Mouse (Mus musculus): ENCODE data around the gene Vmo1. TPM values are rescaled to one million over a fixed set of nuclear protein-coding genes. Genes with fewer than 3 reads are reported as not detected.
"Not testable (repeated sequence)": the region's sequence is repeated elsewhere in the genome, so short reads cannot be mapped to it uniquely, and the experiment has no call there.

The Vmo1 gene
- polyA plus RNA-seq, 1 experiment from 2014 or later = 0.68 TPM

DNA sequence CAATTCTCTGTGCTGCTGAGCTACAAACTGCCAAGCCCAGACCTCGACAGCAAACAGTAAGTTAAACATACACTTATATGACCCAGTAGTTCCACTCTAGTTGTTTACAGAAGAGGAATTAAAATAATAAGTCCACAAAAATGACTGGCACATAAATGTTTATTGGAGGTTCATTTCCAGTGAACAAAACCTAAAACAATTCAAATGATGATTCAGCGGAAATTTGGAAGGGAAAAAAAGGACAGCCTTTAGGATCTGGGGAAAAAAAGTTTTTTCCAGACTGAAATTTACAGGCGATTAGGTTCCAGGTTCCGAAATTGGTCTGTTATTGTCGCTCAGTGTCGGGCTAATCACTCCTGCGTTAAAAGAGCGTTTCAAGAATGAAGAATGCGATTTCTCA lies 25.0 kb upstream of the Vmo1 start:
- H3K4me1 ChIP-seq (ENCODE audit: insufficient read depth, low read depth, low read length) = peaks cover 3% of the 10 kb centered on the region; the same call in 1 of the 2 replicates
- 0 out of 2 replicates have a peak overlapping the region, but pooled peaks have one; percentile 58 for H3K9ac ChIP-seq (replicated peaks; ENCODE audit: low read depth)
- TF ChIP-seq EP300 (IDR thresholded peaks at IDR 0.05) (no peak), CTCF (IDR thresholded peaks at IDR 0.05) (no peak)
- no peaks in the 10 kb centered on the region for H3K9me3 ChIP-seq (ENCODE audit: low read length)
- H3K4me2 ChIP-seq (replicated peaks; ENCODE audit: low read depth, low read length) = peak overlapping the region; percentile 77
- H3K27ac ChIP-seq (ENCODE audit: low read length) = peak overlapping the region; percentile 87; the same call in 1 of the 2 replicates
- H3K4me3 ChIP-seq (ENCODE audit: low read depth, low read length) = peak overlapping the region; percentile 62
- ATAC-seq (no peak), DNase-seq (ENCODE audit: low spot score) (peak; percentile 7)
- no peaks in the 10 kb centered on the region for H3K27me3 ChIP-seq (replicated peaks; ENCODE audit: insufficient read depth, low read length)
- H3K36me3 ChIP-seq (ENCODE audit: insufficient read depth, low read length) = no peaks in the 10 kb centered on the region
- 11% methylated on average over 9 of the region's 9 CpGs for WGBS

DNA sequence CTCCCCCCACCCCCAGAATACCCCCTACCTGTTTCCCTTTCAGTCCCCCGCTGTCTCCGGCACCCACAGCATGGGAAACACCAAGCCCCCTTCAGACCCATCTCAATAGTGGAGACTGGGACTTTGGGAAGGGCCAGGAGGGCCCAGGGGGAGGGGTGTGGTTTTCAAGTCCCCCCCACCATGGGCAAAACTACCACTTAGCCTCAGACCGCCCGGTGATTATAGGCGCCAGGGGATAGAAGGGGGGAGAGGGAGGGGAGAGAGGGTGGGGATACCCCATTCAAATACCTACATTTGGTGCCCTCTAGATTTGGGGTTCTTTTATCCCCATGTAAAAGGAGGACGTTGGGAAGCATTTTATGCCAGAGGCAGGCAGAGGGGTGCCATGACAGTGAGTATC lies 18.4 kb upstream of the Vmo1 start, which contains the start of gene Gm40193:
Gene Gm40193, minus strand, starts transcription at position 101 of the 400 bp plus-strand sequence.
- Histone ChIP-seq H3K27ac (ENCODE audit: low read length) (no peak within 1 kb of the TSS), H3K36me3 (ENCODE audit: insufficient read depth, low read length) (no peaks in the 10 kb centered on the region; the same call in none of the 2 replicates), H3K4me1 (ENCODE audit: insufficient read depth, low read depth, low read length) (no peaks in the 10 kb centered on the region), H3K9me3 (ENCODE audit: low read length) (no peaks in the 10 kb centered on the region), H3K4me3 (ENCODE audit: low read depth, low read length) (no peak within 1 kb of the TSS), H3K9ac (replicated peaks; ENCODE audit: low read depth) (no peak within 1 kb of the TSS), H3K4me2 (replicated peaks; ENCODE audit: low read depth, low read length) (no peak within 1 kb of the TSS), H3K27me3 (replicated peaks; ENCODE audit: insufficient read depth, low read length) (no peaks in the 10 kb centered on the region)
- no peak for TF ChIP-seq CTCF (IDR thresholded peaks at IDR 0.05)
- TF ChIP-seq EP300 (IDR thresholded peaks at IDR 0.05) = no peak
- DNase-seq (ENCODE audit: low spot score) = no peak
- no peak for ATAC-seq
- 80% methylated on average over 6 of the region's 6 CpGs for WGBS

DNA sequence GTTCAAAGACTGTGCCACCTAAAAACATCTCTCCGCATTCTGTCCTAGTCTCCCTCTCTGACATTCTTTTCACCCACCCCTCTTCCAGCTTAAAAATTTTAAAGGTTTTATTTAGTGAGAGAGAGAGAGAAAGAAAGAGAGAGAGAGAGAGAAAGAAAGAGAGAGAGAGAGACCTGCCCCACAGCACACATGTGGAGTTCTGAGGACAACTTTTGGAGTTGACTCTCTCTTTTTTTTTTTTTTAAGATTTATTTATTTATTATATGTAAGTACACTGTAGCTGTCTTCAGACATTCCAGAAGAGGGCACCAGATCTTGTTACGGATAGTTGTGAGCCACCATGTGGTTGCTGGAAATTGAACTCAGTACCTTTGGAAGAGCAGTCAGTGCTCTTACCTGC lies 16.6 kb upstream of the Vmo1 start:
- H3K4me1 ChIP-seq (ENCODE audit: insufficient read depth, low read depth, low read length); H3K4me3 ChIP-seq (ENCODE audit: low read depth, low read length); ATAC-seq; H3K4me2 ChIP-seq (replicated peaks; ENCODE audit: low read depth, low read length); H3K27me3 ChIP-seq (replicated peaks; ENCODE audit: insufficient read depth, low read length); DNase-seq (ENCODE audit: low spot score); H3K9ac ChIP-seq (replicated peaks; ENCODE audit: low read depth); H3K27ac ChIP-seq (ENCODE audit: low read length); H3K9me3 ChIP-seq (ENCODE audit: low read length); H3K36me3 ChIP-seq (ENCODE audit: insufficient read depth, low read length): not testable (repeated sequence)
- 56% methylated on average over 2 of the region's 2 CpGs for WGBS
- peak; percentile 16; the same call in 1 of the 2 replicates for TF ChIP-seq CTCF (IDR thresholded peaks at IDR 0.05)

DNA sequence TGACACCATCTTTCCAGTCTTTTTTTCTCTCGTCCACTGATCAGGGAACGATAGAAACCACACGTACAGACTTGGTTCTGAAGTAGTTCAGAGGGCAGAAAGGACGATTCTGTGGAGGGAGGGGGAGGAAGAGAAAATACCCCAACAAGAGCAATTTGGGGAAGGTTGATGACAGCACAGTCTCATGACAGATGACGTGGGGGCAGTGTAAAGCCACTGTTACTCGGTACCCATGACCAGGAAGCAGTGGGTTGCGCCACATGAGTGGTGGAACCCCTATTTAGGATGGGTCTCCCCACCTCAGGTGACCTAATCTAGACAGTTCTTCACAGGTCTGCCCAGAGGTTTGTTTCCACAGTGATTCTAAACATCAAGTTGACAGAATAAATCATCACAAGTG lies 14.2 kb upstream of the Vmo1 start:
- Histone ChIP-seq H3K27ac (ENCODE audit: low read length) (no peak overlapping the region), H3K9me3 (ENCODE audit: low read length) (no peaks in the 10 kb centered on the region), H3K4me2 (replicated peaks; ENCODE audit: low read depth, low read length) (no peak overlapping the region), H3K4me3 (ENCODE audit: low read depth, low read length) (no peak overlapping the region), H3K4me1 (ENCODE audit: insufficient read depth, low read depth, low read length) (no peaks in the 10 kb centered on the region; the same call in 1 of the 2 replicates), H3K36me3 (ENCODE audit: insufficient read depth, low read length) (no peaks in the 10 kb centered on the region; the same call in none of the 2 replicates), H3K9ac (replicated peaks; ENCODE audit: low read depth) (no peak overlapping the region), H3K27me3 (replicated peaks; ENCODE audit: insufficient read depth, low read length) (no peaks in the 10 kb centered on the region)
- no peak for DNase-seq (ENCODE audit: low spot score)
- TF ChIP-seq CTCF (IDR thresholded peaks at IDR 0.05) = no peak
- no peak for TF ChIP-seq EP300 (IDR thresholded peaks at IDR 0.05)
- 78% methylated on average over 7 of the region's 7 CpGs for WGBS
- ATAC-seq = no peak

DNA sequence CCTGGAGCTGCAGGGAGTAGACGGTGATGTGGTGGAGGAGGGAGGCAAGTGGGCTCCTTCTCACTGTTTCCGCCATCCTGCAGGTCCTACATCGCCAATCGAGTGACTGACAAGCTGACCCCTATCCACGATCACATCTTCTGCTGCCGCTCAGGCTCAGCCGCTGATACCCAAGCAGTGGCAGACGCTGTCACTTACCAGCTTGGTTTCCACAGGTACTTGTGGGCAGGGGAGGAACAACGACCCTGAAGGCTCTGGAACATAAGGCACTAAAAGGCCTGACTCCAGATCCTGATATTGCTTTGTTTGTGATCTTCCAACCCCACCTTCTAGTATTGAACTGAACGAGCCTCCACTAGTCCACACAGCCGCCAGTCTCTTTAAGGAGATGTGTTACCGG lies 11.8 kb upstream of the Vmo1 start:
- peak overlapping the region; percentile 75; the same call in 1 of the 2 replicates for H3K4me3 ChIP-seq (ENCODE audit: low read depth, low read length)
- H3K9me3 ChIP-seq (ENCODE audit: low read length) = no peaks in the 10 kb centered on the region

DNA sequence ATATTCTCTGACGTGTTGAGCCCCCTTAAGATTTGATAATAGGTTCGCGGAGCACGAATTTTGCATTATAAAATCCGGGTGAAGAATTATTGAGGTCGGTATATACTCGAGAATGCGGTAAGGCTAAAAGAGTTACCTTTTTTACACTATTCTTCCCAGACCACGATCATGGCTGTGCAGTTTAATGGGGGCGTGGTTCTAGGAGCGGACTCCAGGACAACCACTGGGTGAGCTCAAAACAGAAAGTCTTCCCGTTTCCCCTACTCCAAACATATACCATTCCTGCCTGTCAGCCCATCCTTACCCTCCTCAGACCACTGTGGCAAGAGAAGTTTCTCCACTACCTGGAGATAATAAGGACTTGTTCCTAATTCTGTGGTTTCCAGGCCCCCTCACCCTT lies 11.3 kb upstream of the Vmo1 start:
- WGBS = 3% methylated on average over 12 of the region's 12 CpGs
- ATAC-seq (peak; percentile 30), DNase-seq (ENCODE audit: low spot score) (peak; percentile 32)
- no peak overlapping the region for H3K27ac ChIP-seq (ENCODE audit: low read length)
- H3K36me3 ChIP-seq (ENCODE audit: insufficient read depth, low read length) = no peaks in the 10 kb centered on the region; the same call in none of the 2 replicates
- no peaks in the 10 kb centered on the region; the same call in 1 of the 2 replicates for H3K4me1 ChIP-seq (ENCODE audit: insufficient read depth, low read depth, low read length)
- H3K4me2 ChIP-seq (replicated peaks; ENCODE audit: low read depth, low read length) = peak overlapping the region; percentile 73
- H3K9me3 ChIP-seq (ENCODE audit: low read length) = no peaks in the 10 kb centered on the region
- no peaks in the 10 kb centered on the region for H3K27me3 ChIP-seq (replicated peaks; ENCODE audit: insufficient read depth, low read length)
- peak overlapping the region; percentile 75 for H3K4me3 ChIP-seq (ENCODE audit: low read depth, low read length)
- H3K9ac ChIP-seq (replicated peaks; ENCODE audit: low read depth) = peak overlapping the region; percentile 51
- TF ChIP-seq CTCF (IDR thresholded peaks at IDR 0.05) (no peak), EP300 (IDR thresholded peaks at IDR 0.05) (no peak)

More for the DNA sequence above, 11.8 kb upstream of the Vmo1 start:
- 84% methylated on average over 12 of the region's 12 CpGs for WGBS
- no peaks in the 10 kb centered on the region; the same call in none of the 2 replicates for H3K36me3 ChIP-seq (ENCODE audit: insufficient read depth, low read length)
- H3K4me2 ChIP-seq (replicated peaks; ENCODE audit: low read depth, low read length) = peak overlapping the region; percentile 73; the same call in 1 of the 2 replicates
- no peak overlapping the region for H3K9ac ChIP-seq (replicated peaks; ENCODE audit: low read depth)
- no peak overlapping the region for H3K27ac ChIP-seq (ENCODE audit: low read length)
- no peaks in the 10 kb centered on the region for H3K27me3 ChIP-seq (replicated peaks; ENCODE audit: insufficient read depth, low read length)
- H3K4me1 ChIP-seq (ENCODE audit: insufficient read depth, low read depth, low read length) = no peaks in the 10 kb centered on the region; the same call in 1 of the 2 replicates
- ATAC-seq (no peak), DNase-seq (ENCODE audit: low spot score) (no peak)
- TF ChIP-seq CTCF (IDR thresholded peaks at IDR 0.05) = no peak
- TF ChIP-seq EP300 (IDR thresholded peaks at IDR 0.05) = no peak

All from lung, postnatal 0 days (tissue).